Mouse (Mus musculus) kidney, adult 2 months (tissue): ENCODE measurements around the gene Hoxa9.

Experiments used
- CTCF ChIP-seq: fragments of 200-500 bp; conservative IDR thresholded peaks from 2 replicates; pipeline ENCODE4 v1.5.1; 2011; ENCODE audit warnings: low read depth, mild to moderate bottlenecking, control low read depth, low read length, moderate library complexity, mixed read lengths; ENCODE audit not compliant: insufficient read depth, insufficient read length
- POLR2A ChIP-seq: fragments of 200-500 bp; IDR thresholded peaks from one replicate; pipeline ENCODE4 v1.6.1; 2011; ENCODE audit warnings: low read depth, low read length, control low read depth

DNA sequence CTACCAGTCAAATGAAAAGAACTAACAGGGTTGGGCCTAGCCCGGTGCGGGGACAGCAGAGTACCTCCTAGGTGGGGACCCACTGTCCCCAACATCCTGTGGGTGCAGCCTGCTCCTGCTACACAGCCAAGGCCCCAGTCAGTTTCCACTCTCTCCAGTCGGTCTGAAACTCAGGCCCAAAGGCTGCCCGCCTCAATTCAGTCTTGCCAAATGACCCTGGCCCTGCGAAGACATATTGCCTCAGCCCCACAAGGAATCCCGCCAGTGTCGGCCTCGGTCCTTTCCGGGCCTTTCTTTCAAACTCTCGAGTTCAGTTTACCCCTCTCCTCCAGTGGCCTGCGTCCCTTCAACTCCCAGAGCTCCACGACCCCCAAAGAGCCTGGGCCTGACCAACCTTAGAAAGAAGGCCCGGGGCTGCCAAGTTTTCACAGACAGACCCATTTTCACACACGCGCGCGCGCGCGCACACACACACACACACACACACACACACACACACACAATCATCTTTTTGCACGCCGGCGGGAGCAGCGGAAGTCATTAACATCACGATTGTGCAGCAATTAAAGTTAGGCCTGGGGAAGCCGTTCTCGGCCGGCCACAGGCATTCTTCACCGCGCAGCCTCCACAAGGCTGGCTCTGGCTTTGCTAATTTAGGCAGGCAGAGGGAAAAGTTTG, 30.7 kb downstream of the Hoxa9 start:
- no peak for TF ChIP-seq CTCF
- no peak for TF ChIP-seq POLR2A
